Mouse (Mus musculus): ENCODE measurements at regions not wholly inside any gene's neighbourhood (a gene's known extent, or its start where the extent isn't known, plus 50 kb on each side); places are given as distances from the start of the nearest gene placed in this dataset.

- Histone ChIP-seq H3K27me3 (ENCODE audit: control insufficient read depth, insufficient read depth, insufficient read length) (no peaks in the 10 kb centered on the region), H3K36me3 (ENCODE audit: control insufficient read depth, insufficient read depth) (no peaks in the 10 kb centered on the region), H3K4me3 (no peak overlapping the region), H3K4me2 (ENCODE audit: low read depth) (no peak overlapping the region), H3K79me2 (ENCODE audit: control insufficient read depth, insufficient read depth) (no peaks in the 10 kb centered on the region), H3ac (ENCODE audit: control insufficient read depth, insufficient read length) (no peak overlapping the region)
- TF ChIP-seq POLR2AphosphoS2 (IDR thresholded peaks at IDR 0.05; ENCODE audit: insufficient read length, low read depth) (no peak), CEBPB (IDR thresholded peaks at IDR 0.05; ENCODE audit: insufficient read depth, poor library complexity, severe bottlenecking) (no peak), TCF12 (IDR thresholded peaks at IDR 0.05; ENCODE audit: insufficient read depth, poor library complexity, severe bottlenecking) (no peak), TCF3 (IDR thresholded peaks at IDR 0.05; ENCODE audit: insufficient read length, low read depth) (no peak), MYOD1 (IDR thresholded peaks at IDR 0.05; ENCODE audit: control insufficient read depth in 1 of 3, insufficient read length in 2 of 3, low read depth in 2 of 3) (no peak), SRF (IDR thresholded peaks at IDR 0.05; ENCODE audit: control insufficient read depth, insufficient read length, low read depth) (no peak)
Observed at GRCm38 (mm10) chr6:107629376-107629775, 99.8 kb downstream of the Lrrn1 start.

GRCm38 (mm10) chr6:107645751-107646150 is 116.2 kb downstream of the Lrrn1 start:
- H3K4me3 ChIP-seq: no peak overlapping the region
- H3K79me2 ChIP-seq (ENCODE audit: control insufficient read depth, insufficient read depth): no peaks in the 10 kb centered on the region
- no peak overlapping the region for H3ac ChIP-seq (ENCODE audit: control insufficient read depth, insufficient read length)
- H3K4me2 ChIP-seq (ENCODE audit: low read depth): no peak overlapping the region
- H3K27me3 ChIP-seq (ENCODE audit: control insufficient read depth, insufficient read depth, insufficient read length): no peaks in the 10 kb centered on the region
- no peak for TF ChIP-seq MAX (IDR thresholded peaks at IDR 0.05; ENCODE audit: low read depth)
- no peak for TF ChIP-seq POLR2A (IDR thresholded peaks at IDR 0.05; ENCODE audit: insufficient read length, low read depth)
- TF ChIP-seq MYOD1 (IDR thresholded peaks at IDR 0.05; ENCODE audit: control insufficient read depth in 1 of 3, insufficient read length in 2 of 3, low read depth in 2 of 3): no peak
- no peak for TF ChIP-seq TCF12 (IDR thresholded peaks at IDR 0.05; ENCODE audit: insufficient read depth, poor library complexity, severe bottlenecking)
- no peak for TF ChIP-seq POLR2AphosphoS2 (IDR thresholded peaks at IDR 0.05; ENCODE audit: insufficient read length, low read depth)
- TF ChIP-seq E2F4 (IDR thresholded peaks at IDR 0.05; ENCODE audit: insufficient read depth): no peak
- no peak for TF ChIP-seq CEBPB (IDR thresholded peaks at IDR 0.05; ENCODE audit: insufficient read depth, poor library complexity, severe bottlenecking)
- TF ChIP-seq SRF (IDR thresholded peaks at IDR 0.05; ENCODE audit: control insufficient read depth, insufficient read length, low read depth): no peak
- TF ChIP-seq REST (IDR thresholded peaks at IDR 0.05; ENCODE audit: insufficient read depth, insufficient read length): no peak
- no peak for TF ChIP-seq USF1 (IDR thresholded peaks at IDR 0.05; ENCODE audit: low read depth)
- no peak for TF ChIP-seq MYOG (IDR thresholded peaks at IDR 0.05; ENCODE audit: control insufficient read depth in 1 of 3, insufficient read depth in 1 of 3, insufficient read length in 2 of 3, low read depth in 2 of 3)
- no peak for TF ChIP-seq TCF3 (IDR thresholded peaks at IDR 0.05; ENCODE audit: insufficient read length, low read depth)
- no peaks in the 10 kb centered on the region for H3K36me3 ChIP-seq (ENCODE audit: control insufficient read depth, insufficient read depth)

GRCm38 (mm10) chr6:107653840-107654523 is 124.4 kb downstream of the Lrrn1 start:
- no peaks in the 10 kb centered on the region for H3K79me2 ChIP-seq (ENCODE audit: control insufficient read depth, insufficient read depth)
- TF ChIP-seq MYOG (IDR thresholded peaks at IDR 0.05; ENCODE audit: control insufficient read depth in 1 of 3, insufficient read depth in 1 of 3, insufficient read length in 2 of 3, low read depth in 2 of 3) (no peak), USF1 (IDR thresholded peaks at IDR 0.05; ENCODE audit: low read depth) (no peak), MYOD1 (IDR thresholded peaks at IDR 0.05; ENCODE audit: control insufficient read depth in 1 of 3, insufficient read length in 2 of 3, low read depth in 2 of 3) (no peak), POLR2AphosphoS2 (IDR thresholded peaks at IDR 0.05; ENCODE audit: insufficient read length, low read depth) (no peak)
- H3K36me3 ChIP-seq (ENCODE audit: control insufficient read depth, insufficient read depth): no peaks in the 10 kb centered on the region
- no peak overlapping the region for H3K4me2 ChIP-seq (ENCODE audit: low read depth)
- no peak overlapping the region for H3K4me3 ChIP-seq
- no peaks in the 10 kb centered on the region for H3K27me3 ChIP-seq (ENCODE audit: control insufficient read depth, insufficient read depth, insufficient read length)
- no peak overlapping the region for H3ac ChIP-seq (ENCODE audit: control insufficient read depth, insufficient read length)

- H3K27me3 ChIP-seq (ENCODE audit: control insufficient read depth, insufficient read depth, insufficient read length): no peaks in the 10 kb centered on the region
Observed at GRCm38 (mm10) chr6:107657805-107658204, 128.2 kb downstream of the Lrrn1 start.

GRCm38 (mm10) chr6:107661009-107661764 is 131.6 kb downstream of the Lrrn1 start:
- Histone ChIP-seq H3ac (ENCODE audit: control insufficient read depth, insufficient read length) (no peak overlapping the region), H3K79me2 (ENCODE audit: control insufficient read depth, insufficient read depth) (no peaks in the 10 kb centered on the region), H3K36me3 (ENCODE audit: control insufficient read depth, insufficient read depth) (no peaks in the 10 kb centered on the region), H3K27me3 (ENCODE audit: control insufficient read depth, insufficient read depth, insufficient read length) (no peaks in the 10 kb centered on the region), H3K4me3 (no peak overlapping the region), H3K4me2 (ENCODE audit: low read depth) (no peak overlapping the region)
- TF ChIP-seq E2F4 (IDR thresholded peaks at IDR 0.05; ENCODE audit: insufficient read depth) (no peak), POLR2AphosphoS2 (IDR thresholded peaks at IDR 0.05; ENCODE audit: insufficient read length, low read depth) (no peak), TCF3 (IDR thresholded peaks at IDR 0.05; ENCODE audit: insufficient read length, low read depth) (no peak)

More at GRCm38 (mm10) chr6:107657805-107658204, 128.2 kb downstream of the Lrrn1 start:
- Histone ChIP-seq H3K36me3 (ENCODE audit: control insufficient read depth, insufficient read depth) (no peaks in the 10 kb centered on the region), H3K79me2 (ENCODE audit: control insufficient read depth, insufficient read depth) (no peaks in the 10 kb centered on the region), H3K4me3 (no peak overlapping the region), H3ac (ENCODE audit: control insufficient read depth, insufficient read length) (no peak overlapping the region), H3K4me2 (ENCODE audit: low read depth) (no peak overlapping the region)
- TF ChIP-seq REST (IDR thresholded peaks at IDR 0.05; ENCODE audit: insufficient read depth, insufficient read length): no peak
